Mouse (Mus musculus): ENCODE results near the gene Ppp1ca.

Ppp1ca gene

DNA sequence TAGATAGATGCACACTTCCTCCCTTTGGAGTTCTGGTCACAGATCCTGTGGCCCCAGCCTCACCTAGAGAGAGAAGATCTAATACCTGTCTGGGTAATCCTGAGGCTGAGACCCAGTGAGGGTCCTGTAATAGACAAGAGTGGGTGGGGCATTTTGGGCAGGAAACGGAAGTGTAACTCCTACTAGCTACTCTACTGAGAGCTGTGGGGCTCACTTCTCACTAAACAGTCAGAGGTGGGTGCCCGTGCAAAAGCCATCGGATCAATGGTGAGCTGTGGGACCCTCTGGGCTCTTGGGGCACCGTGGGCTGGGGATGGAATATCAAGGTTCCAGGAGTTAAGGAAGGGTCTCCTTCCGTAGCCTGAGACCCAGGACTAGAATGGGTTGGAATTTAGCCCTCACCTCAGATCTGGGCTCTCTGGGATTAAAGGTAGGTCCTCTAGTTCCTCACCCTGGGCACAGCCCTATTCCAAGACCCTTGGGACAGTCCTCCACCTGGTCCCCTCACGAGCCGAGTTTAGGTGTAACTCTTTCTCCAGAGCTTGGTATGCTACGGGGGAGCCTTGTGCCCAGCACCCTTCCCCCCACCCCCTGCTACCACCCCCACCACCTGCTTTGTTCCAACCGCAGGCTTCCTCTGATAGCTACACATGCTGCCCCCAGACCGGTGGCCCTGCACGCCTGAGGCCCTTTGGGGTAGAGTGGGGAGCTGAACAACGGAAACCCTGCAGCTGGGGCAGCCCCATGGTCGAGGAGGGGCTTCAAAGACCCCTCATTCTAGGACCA, 37.2 kb upstream of the Ppp1ca start:
- peak; percentile 69 for DNase-seq (ENCODE audit: low read depth)

DNA sequence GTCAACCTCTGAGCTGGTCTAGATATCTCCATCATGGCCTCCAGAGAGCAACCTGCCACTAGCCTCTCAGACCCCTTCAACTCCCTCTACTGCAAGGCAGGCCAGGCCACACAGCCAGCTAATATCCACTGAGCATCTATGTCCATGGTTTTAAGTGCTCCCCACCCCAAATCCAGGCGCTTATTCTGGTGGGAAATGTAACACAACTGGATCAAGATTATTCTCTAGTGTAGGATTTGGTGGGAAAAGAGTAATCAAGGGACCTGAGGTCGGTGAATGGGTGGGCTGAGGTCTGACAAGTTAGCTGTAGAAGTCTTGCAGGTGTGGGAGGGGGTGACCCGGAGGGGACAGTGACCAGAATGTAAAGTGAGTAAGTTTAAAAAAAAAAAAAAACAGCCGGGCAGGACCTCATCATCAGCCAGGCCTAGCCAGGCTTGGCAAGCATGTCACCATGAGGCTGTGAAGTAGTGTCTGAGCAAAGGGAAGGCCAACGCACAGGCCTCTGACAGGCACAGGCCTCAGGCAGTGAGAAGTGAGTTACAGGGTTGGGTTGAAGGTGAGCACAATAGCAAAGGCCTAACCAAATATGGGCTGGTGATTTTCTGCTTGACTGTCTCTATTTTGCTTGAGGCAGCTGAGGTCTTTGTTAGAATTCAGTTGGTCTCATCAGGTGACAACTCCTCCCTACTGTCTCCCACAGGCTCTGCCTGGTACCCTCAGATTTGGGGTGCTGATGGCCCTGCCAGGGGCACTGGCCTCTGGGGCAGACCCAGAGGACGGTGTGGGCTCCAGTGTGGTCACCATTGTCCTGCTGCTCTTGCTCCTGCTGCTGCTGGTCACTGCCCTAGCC, 36.4 kb upstream of the Ppp1ca start:
- peak; percentile 46 for DNase-seq (ENCODE audit: low read depth)

DNA sequence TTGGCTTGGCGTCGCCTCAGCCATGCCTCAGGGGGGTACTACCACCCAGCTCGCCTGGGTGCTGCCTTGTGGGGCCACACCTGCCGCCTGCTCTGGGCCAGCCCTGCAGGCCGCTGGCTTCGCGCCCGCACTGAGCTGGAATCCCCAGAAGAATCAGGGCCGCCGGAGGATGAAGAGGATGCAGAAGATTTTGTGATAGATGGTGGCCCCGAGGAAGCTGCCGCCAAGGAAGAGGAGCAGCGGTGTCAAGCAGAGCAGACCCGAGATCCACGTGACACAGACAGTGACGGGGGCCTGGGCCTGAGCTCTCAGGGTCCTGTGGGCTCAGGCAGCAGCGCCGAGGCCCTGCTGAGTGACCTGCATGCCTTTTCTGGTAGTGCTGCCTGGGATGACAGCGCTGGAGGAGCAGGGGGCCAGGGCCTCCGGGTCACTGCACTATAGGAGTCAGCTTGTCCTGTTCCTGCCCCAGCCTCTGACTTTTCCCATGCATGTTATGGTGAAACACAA, 35.7 kb upstream of the Ppp1ca start:
- no peak for DNase-seq (ENCODE audit: low read depth)

DNA sequence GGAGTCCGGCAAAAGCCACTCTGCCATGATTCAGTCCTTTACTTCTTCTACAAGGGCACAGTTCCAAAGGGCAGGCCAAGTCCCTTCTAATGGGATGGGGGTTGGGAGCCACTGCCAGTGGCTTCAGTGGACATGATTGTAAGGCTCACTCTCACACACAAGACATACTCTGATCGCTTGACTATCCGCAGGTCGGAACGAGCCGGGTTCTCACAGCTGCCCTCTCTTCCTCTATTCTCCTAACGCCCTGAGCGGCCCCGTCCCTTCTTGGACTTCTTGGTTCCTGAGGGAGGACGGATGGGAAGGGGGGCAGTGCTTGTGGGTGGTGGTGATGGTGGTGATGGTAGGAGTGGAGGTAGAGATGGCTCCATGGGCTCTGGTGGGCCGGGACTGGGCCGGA, 35.1 kb upstream of the Ppp1ca start:
- DNase-seq (ENCODE audit: low read depth) = no peak

DNA sequence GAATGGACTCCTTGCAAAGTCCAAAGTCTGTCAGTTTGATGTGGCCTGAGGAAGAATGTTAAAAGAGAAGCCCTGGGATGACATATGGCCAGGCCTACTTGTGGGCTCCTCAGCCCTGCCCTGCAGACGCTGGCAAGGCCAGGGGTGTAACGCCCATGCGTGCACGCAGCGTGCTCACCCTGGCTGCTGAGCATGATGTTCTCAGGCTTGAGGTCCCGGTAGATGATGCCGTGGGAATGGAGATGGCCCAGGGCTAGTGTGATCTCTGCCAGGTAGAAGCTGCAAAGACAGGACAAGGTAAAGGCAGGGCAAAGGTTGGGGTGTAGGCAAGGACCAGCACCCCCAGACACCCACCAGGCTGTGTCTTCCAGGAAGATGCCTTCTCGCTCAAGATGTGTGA, 32.8 kb upstream of the Ppp1ca start:
- no peak for DNase-seq (ENCODE audit: low read depth)

DNA sequence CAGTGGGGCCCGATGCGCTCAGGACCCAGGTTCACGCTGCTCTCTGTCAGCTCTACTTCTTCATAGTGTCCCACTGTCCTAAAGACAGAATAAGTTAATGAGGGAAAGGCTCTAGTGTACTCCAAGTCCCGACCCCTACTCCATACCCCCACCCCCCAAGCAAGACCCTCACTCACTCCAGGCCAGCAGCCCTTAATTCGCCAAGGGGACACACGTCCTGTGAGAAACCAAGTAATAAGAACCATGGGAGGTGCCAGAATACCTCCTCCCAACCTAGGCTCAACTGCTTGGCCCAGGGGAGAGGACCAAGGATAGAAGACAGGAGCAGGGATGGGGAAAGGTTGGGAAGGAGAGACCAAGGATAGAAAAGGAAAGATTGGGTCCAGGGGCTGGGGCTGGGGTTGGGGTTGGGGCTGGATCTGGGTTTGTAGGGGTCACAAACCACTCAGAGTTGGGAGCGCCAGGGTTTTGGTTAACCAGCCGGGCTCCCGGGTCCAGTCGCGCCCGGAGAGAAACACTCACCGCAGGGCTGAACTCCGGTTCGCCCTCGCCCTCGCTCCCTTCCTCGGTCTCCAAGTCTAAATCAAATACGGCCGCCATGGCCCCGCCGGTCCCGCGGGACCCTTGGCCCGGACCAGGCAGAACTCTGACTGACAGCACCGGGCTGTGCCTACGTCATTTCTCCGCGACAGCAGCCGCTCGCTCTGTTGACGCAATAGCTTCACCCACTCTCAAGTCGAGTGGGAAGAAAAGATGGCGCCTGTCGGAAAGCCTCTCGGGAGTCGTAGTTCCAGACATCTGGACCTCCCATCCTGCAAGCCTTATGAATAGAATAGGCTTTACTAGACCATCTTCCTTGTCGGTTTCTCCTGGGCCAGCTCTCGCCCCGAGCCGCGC, 29.0 kb upstream of the Ppp1ca start, which contains the start of gene Rps6kb2:
Gene Rps6kb2, minus strand, starts transcription at position 709 of the 897 bp plus-strand sequence.
- DNase-seq (ENCODE audit: low read depth) = peak; percentile 95

DNA sequence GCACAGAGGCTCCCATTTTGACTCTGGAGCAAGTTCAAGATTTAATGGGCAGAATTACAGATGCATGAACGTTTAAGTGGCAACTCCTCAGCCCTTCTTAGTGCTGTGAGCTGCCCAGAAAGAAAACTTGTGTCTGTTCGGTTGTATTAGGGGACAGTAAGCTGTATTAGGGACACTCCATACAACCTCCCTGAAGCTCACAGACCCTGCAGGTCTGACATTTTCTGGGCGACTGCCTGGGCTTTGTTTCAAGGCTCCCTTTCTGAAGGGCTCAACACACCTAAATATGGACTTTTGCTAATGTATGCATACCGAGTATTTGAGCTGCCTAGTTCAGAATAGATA, 28.4 kb upstream of the Ppp1ca start:
- DNase-seq (ENCODE audit: low read depth) = no peak

DNA sequence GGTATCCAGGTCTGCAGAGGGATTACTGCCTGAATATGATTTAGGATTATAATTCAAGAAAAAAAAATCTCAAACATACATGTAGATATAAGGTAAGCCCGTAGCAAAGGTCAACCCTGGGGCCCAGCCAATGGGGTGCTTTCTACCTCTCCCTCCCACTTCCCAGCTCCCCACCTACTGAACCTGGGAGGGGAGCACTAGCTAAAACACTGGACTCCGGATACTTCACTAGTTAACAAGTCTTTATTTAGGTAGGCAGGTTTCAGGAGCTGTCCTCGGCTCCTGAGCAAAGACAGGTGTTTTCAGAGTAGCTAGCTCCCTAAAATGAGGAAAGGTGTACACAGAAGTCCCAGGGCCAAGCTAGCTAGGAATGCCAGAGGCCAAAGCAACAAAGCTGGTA, 27.8 kb upstream of the Ppp1ca start:
- no peak for DNase-seq (ENCODE audit: low read depth)

DNA sequence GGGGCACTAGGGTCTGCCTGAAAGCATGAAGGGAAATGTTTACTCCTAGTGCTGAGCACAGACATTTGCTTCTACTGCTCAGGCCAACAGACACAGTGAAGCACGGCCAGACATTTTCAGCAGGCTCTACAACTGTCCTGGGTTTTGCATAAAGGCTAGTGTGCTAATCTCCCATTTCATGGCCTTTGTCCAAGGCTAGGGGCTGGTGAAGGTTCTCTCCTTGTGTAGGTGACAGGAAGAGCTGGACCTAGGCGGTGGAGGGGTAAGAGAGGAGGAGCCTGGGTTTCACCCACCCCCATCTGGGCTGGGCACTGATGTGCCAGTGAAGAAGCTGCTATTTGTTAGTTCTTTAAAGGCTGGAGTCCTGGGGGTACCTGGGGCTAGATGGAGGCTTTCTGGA, 27.1 kb upstream of the Ppp1ca start:
- no peak for DNase-seq (ENCODE audit: low read depth)

DNA sequence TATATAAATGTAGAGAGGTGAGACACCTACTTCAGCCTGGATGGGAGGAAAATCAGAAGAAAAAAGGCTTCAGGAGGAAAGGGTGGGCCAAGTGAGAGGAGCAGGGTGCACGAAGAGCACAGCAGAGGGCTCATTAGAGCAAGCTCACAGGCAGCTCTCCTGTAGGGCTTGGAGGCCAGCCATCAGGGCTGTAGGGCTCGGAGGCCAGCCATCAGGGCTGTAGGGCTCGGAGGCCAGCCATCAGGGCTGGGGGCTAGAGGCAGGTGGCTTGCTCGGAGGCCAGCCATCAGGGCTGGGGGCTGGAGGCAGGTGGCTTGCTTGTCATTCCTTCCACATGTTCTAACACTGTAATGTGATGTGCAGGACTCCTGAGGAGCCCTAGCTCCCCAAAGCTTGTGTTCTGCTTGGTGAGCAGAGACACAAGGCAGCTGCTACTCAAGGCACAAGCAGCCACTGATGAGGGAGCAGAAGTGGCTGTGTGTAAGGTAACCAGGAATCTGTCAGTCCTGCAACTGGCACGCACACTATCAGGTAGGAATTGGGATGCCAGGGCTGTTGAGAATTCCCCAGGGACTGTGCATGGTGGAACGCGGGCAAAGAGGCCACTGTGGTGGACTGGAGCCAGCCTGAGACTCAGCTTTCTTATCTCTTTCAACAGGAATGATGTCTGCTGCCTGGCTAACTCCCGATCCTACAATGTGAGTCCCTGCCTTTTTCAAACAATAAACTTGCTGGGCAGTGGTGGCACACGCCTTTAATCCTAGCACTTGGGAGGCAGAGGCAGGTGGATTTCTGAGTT, 25.0 kb upstream of the Ppp1ca start:
- no peak for DNase-seq (ENCODE audit: low read depth)

DNA sequence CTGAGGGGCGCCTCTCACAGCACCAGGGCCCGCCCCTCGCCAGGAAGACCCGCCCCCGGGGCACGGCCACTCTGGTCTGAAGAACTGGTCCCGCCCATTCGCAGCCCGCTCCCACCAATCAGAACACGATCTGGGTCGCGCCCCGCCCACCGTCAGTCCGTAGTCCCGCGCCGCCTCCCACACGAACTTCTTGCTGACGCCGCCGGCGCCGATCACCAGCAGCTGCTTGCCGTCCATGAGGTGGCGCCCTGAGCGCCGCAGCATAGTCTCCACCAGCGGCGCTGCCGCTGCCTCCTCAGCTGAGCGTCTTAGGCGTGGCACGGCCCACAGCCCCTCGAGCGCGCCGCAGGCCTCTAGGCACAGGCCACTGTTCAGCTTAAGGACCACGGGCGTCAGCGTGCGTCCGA, 22.5 kb upstream of the Ppp1ca start:
- peak; percentile 99 for DNase-seq (ENCODE audit: low read depth)

DNA sequence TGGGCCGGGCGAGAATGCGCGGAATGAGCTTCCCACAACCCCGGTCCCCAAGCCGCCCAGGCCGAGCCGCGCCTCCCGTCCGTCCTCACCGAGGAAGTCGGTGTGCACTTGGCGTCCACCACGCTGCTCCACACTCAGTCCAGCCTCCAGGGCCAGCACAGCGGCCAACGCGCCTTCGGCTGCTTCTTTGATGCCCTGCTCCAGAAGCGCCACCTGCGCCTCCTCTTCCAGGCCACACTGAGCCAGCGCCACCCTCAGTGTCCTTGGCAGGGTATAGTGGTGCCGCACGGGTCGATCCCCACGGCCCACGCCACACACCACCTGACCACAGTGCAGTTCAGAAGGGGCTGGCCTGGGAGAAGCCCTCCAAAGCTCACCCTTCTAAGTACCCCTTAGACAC, 22.1 kb upstream of the Ppp1ca start:
- no peak for DNase-seq (ENCODE audit: low read depth)

DNA sequence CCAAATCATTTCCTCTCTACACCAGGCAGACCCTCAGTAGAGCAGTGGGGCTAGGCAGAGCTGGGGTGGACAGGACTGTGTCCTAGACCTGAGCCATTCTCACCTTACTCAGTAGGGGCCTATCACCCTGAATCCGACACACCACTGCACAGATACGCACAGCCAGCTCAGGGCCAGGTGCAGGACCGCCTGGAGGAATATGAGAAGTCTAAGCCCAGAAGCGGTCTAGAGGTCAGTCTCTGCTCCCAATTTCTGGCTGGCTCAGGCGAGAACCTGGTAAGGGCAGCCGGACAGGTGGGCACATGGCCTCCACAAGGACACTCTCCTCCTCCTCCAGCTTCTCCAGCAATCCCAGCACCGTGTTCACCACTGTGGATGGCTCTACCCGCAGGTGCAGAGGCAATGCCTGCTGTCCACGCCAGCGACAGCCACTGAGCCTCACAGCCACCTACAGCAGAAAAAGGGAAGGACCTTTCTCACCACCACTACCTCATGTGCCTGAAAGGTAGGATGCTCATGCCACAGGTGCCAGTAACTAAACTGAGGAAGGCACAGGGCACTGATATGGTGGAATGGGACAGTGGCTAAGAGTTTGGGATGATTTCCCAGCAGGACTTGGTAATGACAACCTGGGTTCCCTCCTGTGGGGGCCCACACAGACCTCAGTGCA, 21.0 kb upstream of the Ppp1ca start:
- no peak for DNase-seq (ENCODE audit: low read depth)

DNA sequence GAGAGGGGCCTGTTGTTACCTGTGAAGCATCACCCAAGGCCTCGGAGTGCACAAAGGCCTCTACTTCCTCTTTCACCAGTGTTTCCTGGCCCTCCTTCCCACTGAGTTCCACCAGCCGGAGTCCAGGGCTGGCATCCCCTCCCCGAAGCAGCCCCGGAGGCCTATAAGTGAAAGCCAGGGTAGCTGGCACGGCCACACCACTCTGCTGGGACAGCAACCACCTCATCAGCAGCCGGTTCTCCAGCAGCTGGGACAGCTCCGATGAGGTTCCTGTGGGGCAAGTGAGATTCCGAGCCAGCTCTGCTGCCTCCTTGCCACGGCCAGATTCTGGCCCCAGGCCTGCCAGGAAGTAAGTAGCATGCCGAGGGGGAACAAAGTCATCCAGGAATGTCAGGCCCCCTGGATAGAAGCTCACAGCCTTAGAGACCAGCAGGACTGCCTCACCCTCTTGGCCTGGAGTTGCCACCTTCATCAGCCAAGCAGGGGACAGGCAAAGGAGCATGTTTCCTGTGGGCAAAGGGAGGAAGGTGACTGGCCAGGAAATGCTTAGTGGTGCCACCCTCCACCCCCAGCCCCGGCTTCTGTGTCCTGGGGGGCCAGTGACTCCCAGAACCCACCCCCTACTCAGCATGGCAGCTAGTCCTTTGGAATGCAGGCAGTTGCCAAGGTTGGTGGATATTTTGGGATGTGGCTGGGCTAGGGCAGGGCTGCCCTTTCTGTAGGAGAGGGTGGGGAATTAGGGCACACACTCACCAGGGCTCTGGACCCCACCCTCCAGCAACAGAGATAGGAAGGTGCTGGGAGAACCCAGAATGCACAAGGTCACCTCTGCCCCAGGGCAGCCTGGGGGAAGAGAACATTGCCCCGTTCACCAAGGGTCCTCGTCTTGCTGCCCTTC, 20.2 kb upstream of the Ppp1ca start:
- DNase-seq (ENCODE audit: low read depth) = no peak

DNA sequence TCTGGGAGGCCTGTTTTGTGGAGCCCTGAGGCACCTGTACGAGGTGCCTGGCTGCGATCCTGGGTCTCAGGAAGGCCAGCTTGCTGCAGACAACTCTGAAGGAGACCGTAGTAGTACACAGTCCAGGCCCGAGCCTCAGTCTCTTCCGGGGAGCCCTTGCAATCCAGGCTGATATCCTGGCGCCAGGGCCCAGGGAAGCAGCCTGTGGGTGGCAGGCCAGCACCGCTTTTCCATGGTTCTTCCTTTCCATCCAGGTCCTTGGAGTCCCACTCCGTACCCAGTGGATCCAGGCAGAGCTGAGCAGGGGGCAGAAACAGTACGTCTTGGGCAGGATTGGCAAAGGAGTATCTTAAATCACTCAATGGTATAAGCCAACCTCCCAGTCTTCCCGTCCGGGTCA, 18.9 kb upstream of the Ppp1ca start:
- DNase-seq (ENCODE audit: low read depth) = no peak

DNA sequence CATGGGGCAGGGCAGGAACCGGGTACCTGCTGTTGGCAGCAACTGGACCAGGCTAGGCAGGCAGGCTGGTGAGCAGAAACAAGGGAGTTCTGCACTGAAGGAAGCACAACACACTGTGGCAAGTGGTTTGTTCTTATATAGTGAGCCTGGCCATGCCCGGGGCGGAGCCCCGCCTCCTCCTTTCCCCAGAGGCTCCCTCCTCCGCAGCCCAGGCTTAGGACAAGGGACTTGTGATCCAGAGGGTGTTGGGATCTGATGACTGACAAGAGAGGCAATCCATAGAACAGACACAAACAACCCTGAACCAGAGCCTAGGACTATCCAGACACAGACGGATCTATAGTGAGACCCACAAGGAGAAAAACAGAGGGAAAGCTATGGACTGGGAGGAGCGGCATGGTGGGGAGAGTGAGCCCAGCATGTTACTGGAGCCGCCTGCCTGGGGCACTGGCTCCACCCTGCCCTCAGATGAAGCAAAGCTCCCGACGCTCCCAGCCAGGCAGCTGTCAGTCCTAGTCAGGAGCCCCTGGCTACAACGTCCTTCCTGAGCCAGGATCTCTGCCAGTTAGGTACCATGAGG, 16.4 kb upstream of the Ppp1ca start, which contains the start of gene Carns1:
Gene Carns1, minus strand, starts transcription at position 112 of the 580 bp plus-strand sequence.
- DNase-seq (ENCODE audit: low read depth) = no peak

DNA sequence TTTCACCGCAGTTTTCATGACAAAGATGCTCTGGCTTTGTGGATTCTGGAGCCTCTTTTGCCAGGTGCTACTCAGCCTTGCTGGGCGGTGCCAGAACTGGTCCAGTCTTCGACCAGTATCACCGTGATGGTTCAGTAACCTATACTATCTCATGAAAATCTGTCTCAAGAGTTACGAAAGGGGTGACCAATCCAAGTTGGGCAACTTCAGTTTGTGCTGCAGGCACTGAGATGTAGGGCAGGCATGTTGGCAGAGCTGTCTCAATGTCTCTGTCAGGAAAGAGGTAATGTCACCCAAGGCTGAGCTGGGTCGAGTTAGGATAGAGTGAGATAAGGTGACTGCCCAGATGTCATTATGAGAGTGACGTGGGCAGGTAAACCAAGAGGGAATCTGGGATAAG, 11.5 kb upstream of the Ppp1ca start:
- no peak for DNase-seq (ENCODE audit: low read depth)

DNA sequence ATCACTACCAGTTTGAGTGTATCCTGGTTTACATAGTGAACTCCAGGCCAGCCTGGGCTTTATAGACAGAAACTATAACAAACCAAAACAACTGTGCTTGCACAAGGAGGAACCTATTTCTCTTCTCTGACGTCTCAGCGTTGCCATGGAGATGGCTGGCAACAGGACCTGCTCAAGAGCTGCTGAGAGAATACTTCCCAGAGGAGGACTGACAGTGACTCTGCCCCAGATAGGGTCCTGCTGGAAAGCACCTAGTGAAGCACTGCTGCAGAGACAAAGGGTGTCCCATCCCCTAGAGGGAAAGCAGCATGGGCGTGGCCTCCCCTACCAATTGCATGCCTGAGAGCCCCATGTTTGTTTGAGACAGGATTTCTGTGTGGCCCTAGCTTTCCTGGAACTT, 10.0 kb upstream of the Ppp1ca start:
- peak; percentile 77 for DNase-seq (ENCODE audit: low read depth)

DNA sequence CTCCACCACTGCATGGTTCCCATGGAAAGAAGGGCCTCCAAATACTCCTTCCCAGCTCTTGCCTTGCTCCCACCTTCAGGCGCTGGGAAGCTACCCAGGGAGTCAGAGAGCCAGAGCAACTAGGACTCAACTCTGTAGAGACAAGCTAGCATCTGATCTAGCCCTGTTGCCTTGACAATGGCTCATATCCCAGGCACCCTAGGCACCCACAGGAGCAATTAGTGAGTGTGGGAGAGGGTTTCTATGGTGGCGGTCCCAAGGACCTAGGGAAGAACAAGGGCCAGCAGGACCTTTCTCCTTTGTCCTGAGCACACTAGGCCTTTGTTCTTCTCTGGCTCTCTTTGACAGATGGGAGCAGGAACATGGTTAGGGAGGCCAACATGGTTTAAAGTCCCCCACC, 8.2 kb upstream of the Ppp1ca start:
- DNase-seq (ENCODE audit: low read depth) = no peak
